Mouse (Mus musculus): ENCODE results near the gene Pcsk4.
"Not testable (repeated sequence)": the region's sequence is repeated elsewhere in the genome, so short reads cannot be mapped to it uniquely, and the experiment has no call there.

Pcsk4 gene

GRCm38 (mm10) chr10:80347514-80347967, 18.2 kb upstream of the Pcsk4 start:
- DNase-seq: no peak

- DNase-seq: not testable (repeated sequence)
Measured at GRCm38 (mm10) chr10:80345929-80346328, 16.6 kb upstream of the Pcsk4 start.

- peak; percentile 54 for DNase-seq
Measured at GRCm38 (mm10) chr10:80345122-80345521, 15.8 kb upstream of the Pcsk4 start.

DNA sequence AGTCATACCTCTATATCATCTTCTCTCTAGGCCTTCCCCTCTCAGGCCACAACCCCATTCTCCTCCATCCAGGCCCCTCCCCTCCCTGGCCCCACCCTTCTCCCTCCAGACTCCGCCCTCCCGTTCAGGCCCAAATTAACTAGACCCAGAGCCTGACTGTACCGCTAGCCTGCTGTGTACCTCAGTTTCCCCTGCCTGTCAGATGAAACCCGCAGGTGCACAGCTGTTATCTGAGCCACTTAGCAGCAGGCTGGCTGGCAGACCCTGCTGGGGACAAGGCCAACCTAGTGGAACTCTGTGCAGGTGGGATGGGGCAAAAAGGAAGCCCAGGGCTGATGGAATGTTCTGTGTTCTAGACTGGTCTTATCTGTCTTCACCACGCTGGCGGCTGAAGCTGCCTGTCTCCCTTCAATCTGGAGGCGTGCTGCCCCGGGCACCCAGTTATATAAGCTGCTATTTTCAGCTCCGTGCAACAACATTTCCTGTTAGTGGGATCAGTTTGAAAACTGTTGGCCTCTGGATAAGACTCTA, 14.9 kb upstream of the Pcsk4 start:
- no peak for DNase-seq

DNA sequence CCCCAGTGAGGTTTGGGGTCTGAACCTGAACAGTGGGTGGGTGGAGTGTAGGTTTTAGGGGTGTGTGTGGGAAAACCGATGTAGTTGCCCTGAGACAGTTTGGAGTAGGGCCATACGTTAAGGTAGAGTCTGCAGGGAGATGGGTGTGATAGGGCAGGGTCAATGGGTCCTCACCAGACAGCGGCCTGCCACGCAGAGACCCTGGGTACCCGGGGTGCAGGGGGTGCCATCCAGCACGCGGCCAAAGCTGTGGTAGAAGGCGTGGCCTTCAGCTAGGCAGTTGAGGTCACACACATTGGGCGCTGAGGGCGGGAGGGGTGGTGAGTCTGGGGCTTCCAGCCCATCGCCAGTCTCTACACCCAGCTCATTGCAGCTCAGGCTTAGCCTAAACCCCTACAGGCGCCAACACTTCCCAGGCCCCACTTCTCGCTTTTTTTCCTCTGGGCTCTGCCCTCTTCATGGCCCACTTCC, 14.2 kb upstream of the Pcsk4 start:
- DNase-seq: no peak

DNA sequence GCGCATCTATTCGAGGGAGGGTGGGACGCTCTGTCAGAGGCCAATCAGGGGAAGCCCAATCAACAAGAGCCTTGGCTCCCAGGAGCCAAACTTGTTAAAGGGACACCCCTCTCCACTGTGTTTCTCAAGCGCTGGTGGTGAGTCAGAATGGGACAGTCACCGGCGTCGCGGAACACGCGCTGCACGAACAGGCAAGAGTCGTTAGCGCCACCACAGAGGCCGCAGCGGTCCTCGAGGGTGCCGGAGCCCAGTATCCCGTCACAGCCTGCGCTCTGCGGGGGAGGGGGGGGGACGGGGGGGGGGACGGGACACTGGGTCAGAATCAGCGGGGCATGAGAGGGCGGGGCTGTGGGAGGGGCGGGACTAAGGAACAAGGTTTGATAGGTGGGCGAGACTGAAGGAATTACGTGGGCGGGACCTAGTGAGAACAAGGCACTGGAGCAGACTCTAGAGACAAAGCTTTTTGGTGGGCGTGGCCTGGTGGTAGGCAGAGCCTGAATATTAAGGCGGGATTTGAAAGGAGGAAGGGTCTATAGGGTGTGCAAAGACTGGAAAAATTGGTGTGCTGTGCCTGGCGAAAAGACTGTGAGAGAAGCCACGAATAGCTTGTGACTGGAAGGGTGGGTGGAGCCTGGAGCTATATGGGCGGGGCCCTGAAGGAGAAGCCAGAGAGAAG, 13.6 kb upstream of the Pcsk4 start:
- DNase-seq: peak; percentile 35

GRCm38 (mm10) chr10:80342305-80342748, 13.0 kb upstream of the Pcsk4 start:
- DNase-seq: no peak

DNA sequence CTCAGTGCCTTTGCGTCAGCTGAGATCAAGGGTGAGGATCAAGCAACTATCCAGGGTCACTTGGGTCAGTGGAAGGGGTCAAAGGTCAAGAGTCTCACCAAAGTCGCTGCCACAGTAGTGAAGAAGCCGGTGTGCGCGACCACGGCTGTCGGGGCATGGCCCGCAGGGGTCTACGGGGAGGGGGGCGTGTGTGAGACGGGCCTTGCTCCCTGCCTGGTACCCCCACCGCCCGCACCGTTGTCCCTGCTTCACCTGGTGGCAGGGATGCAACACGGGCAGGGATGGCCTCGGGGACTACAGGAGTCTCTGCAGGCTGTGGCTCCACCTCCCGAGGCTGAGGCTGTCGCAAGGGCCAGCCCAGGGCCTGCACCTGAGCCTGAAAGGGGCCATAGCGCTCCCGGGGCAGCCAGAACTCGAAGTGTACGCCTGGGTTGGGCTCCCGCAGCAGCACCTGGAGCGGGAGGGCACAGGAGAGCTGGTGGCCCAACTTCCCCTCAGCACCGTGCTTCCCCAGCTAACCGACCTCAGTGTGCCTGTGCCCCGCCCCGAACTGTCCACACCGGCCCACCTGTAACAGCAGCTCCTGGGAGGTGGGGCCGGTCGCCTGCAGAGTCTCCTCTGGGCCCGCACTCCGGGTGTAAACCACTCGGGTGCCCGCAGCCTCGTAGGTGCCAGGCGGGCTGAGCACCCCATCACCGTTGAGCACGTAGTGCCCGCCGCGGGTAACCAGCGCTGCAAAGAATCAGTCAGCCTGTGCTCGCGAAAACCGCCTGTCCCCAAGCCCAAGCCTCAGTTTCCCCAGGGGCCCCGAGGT, 12.4 kb upstream of the Pcsk4 start:
- no peak for DNase-seq

DNA sequence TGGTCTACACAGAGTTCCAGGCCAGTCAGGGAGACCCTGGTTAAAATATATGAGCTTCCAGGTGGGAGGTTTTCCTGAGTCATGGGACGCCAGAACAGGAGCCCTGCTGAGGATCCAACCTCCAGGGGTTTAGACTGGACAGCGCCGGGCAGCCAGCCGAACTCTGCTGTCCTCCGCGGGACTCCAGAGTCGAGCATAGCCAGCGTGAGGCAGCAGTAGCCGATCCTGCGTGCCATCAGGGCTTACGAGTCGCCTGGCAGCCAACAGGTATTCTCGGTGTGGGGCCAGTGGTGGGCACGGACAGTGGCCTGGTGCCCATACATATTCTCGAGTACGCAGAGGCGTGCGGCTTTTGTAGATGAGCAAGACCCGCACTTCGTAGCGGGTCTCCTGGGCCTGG, 11.7 kb upstream of the Pcsk4 start:
- DNase-seq: no peak

GRCm38 (mm10) chr10:80339941-80340750, 10.8 kb upstream of the Pcsk4 start:
- DNase-seq: peak; percentile 84

DNA sequence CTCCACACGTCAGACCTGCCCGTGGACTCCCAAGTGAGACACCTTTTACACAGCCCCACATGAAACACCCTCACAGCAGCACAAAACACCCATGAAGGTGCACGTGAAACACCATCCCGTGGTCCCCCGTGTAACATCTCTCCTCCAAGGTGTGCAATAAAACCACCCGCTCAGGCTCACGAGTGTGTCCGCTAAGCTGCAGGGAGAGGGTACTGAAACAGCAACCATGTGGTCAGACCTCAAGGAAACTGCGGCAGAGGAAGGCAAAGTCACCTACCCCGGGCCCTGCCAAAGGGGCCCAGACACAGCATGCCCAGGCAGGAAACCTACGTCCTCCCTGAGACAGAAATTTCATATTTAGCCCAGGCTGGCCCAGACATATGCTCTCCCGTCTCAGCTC, 7.0 kb upstream of the Pcsk4 start:
- DNase-seq: no peak

DNA sequence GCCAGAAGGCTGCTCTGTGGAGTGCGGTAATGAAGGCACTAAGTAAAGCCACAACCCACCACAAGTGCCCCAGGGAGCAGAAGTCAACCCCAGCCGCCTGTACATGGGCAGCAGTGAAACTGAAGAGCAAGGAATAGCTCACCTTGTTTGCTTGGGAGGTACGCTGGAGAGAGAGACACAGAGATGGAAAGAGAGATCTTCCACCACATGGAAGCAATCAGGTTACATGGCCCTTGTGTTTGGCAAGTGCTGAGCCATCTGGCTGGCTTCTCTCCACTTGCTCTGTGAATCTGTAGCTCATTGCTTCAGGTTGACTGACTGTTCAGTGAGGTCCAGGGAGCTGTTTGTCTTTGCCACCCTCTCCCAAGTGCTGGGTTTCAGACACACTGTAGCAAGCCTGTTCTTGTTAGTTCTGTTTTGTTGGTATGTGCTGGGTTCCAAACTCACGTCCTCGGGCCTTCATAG, 3.3 kb upstream of the Pcsk4 start:
- no peak for DNase-seq

DNA sequence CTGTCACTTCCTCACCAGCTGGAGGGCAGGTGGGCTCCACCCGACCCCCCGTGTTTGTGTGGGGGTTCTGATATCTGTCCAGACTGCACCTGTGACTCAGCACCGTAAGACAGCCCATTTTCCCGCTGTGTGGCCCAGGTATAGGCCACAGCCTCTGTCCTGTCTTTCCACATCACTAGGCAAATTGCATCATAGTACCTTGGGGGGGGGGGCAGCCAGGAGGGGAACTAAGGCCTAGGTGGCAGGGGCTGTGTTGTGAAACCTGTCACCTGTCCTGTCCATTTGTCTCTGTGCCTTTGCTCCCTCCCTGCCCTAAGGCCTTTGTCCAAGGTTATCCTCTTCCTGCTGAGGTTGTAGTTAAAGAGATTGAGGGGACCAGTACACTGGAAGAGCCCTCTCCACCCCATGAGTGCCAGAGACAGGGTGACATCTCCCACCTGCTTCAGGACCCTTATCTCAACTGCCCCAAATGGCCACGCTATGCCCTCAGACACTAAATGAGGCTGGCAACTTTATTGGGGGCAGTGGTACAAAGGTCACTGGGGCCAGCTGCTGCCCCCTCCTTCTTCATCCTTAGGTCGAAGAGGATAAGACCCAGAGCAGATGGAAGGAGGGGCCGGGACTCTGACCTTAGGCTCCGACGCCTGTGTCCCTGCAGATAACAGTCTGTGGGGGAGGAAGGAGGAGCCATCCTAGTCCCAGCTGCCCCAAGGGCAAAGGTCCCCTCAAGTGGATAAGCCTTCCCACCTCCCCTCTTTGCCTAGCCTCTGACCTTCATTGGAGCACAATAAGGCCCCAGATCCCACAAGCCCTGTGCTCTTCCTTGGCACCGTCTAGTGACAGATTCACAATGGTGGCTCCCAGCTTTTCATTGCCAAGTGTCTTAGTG, 2.6 kb upstream of the Pcsk4 start:
- DNase-seq: no peak

- no peak for DNase-seq
Measured at GRCm38 (mm10) chr10:80330888-80331287, 1.6 kb upstream of the Pcsk4 start.

- no peak for DNase-seq
Measured at GRCm38 (mm10) chr10:80330084-80330483, 786 bp upstream of the Pcsk4 start.

- no peak for DNase-seq
Measured at GRCm38 (mm10) chr10:80325045-80325444, 4.3 kb downstream of the Pcsk4 start.

GRCm38 (mm10) chr10:80324120-80325037, 4.9 kb downstream of the Pcsk4 start:
- DNase-seq: no peak

- DNase-seq: peak; percentile 67
Measured at GRCm38 (mm10) chr10:80323261-80324119, 5.8 kb downstream of the Pcsk4 start.

DNA sequence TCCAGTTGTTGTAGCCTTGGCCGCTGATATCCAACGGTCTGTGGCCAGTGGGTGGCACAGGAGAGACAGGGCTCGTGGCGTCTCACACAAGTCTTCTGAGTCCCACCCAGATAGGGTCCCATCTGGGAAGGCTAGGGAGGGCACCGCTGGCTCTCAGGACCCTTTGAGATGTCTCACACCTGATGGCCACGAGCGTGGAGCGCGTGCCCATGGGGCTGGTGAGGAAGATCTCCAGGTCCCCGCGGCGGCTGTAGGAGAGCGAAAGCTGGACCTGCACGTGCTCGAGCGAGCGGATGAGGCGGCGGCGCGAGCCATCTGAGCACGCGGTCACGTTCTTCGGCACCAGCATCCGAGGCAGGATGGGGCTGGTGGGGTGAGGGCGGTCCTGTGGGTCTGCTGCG, 6.5 kb downstream of the Pcsk4 start:
- no peak for DNase-seq

Data from thymus, postnatal 14 days (tissue).